Mouse (Mus musculus) embryonic facial prominence, embryonic 13.5 days (tissue): ENCODE data around the gene Terf2. TPM values are rescaled to one million over a fixed set of nuclear protein-coding genes. Genes with fewer than 3 reads are reported as not detected.
A peak's percentile ranks its signal among the peaks of the same experiment; 100 is the strongest.
"Not testable (repeated sequence)": the region's sequence is repeated elsewhere in the genome, so short reads cannot be mapped to it uniquely, and the experiment has no call there.

Source experiments
- ATAC-seq: fragments of 200-750 bp; cut with Nextera tagmentation; 2 replicates; pipeline ENCODE4 v1.8.0; 2017; ENCODE audit warnings: low read depth; ENCODE audit not compliant: insufficient number of reproducible peaks, insufficient read depth, low FRiP score, low TSS enrichment
- H3K27ac ChIP-seq: fragments of 300-500 bp; sonication (generic); 2 replicates; pipeline ENCODE4 v1.5.1; 2015; ENCODE audit warnings: moderate library complexity, mild to moderate bottlenecking, inconsistent platforms
- H3K27me3 ChIP-seq: fragments of 300-500 bp; sonication (generic); 2 replicates; pipeline ENCODE4 v1.6.1; 2015; ENCODE audit warnings: mild to moderate bottlenecking, inconsistent platforms
- H3K36me3 ChIP-seq: fragments of 300-500 bp; sonication (generic); 2 replicates; pipeline ENCODE4 v1.6.1; 2015; ENCODE audit warnings: mild to moderate bottlenecking, inconsistent platforms
- H3K4me1 ChIP-seq: fragments of 300-500 bp; sonication (generic); 2 replicates; pipeline ENCODE4 v1.6.1; 2015; ENCODE audit warnings: inconsistent platforms
- H3K4me2 ChIP-seq: fragments of 300-500 bp; sonication (generic); 2 replicates; pipeline ENCODE4 v1.6.1; 2015; ENCODE audit warnings: moderate library complexity, mild to moderate bottlenecking, inconsistent platforms
- H3K4me3 ChIP-seq: fragments of 300-500 bp; sonication (generic); 2 replicates; pipeline ENCODE4 v1.5.1; 2015; ENCODE audit warnings: mild to moderate bottlenecking, inconsistent platforms
- H3K9ac ChIP-seq: fragments of 300-500 bp; sonication (generic); 2 replicates; pipeline ENCODE4 v1.6.1; 2015; ENCODE audit warnings: mild to moderate bottlenecking, inconsistent platforms
- H3K9me3 ChIP-seq: fragments of 300-500 bp; sonication (generic); 2 replicates; pipeline ENCODE4 v1.6.1; 2016; ENCODE audit warnings: inconsistent platforms
- WGBS: fragments of 180-500 bp; shearing (Covaris S2); methylation state at CpG from one replicate; pipeline ENCODE4 v1.1.7; 2015; ENCODE audit warnings: mixed read lengths; 5-methylcytosine and 5-hydroxymethylcytosine counted together
- polyA plus RNA-seq: library from polyadenylated mRNA; unstranded; fragments of >200 nt; fragmentation: Nextera tagmentation; extraction: Ambion mirVana; gene quantifications from 2 replicates; pipeline ENCODE4 v1.2.1, GENCODE M21; 2015

Terf2 gene
- polyA plus RNA-seq, 1 experiment from 2014 or later: 24.7 TPM

GRCm38 (mm10) chr8:107113209-107113608, 16.9 kb upstream of the Terf2 start:
- no peak overlapping the region; the same call in 1 of the 2 replicates for H3K27ac ChIP-seq
- no peaks in the 10 kb centered on the region for H3K27me3 ChIP-seq
- no peak overlapping the region for H3K4me3 ChIP-seq
- H3K9me3 ChIP-seq: no peaks in the 10 kb centered on the region
- H3K36me3 ChIP-seq: no peaks in the 10 kb centered on the region
- 50% methylated on average over 4 of the region's 4 CpGs for WGBS
- H3K9ac ChIP-seq: no peak overlapping the region
- H3K4me2 ChIP-seq: no peak overlapping the region
- ATAC-seq: no peak
- H3K4me1 ChIP-seq: peaks cover 31% of the 10 kb centered on the region

GRCm38 (mm10) chr8:107111340-107112105, 15.2 kb upstream of the Terf2 start:
- H3K36me3 ChIP-seq: no peaks in the 10 kb centered on the region
- no peaks in the 10 kb centered on the region for H3K27me3 ChIP-seq
- H3K9ac ChIP-seq: no peak overlapping the region
- no peak overlapping the region for H3K4me2 ChIP-seq
- H3K27ac ChIP-seq: no peak overlapping the region
- 83% methylated on average over 10 of the region's 11 CpGs for WGBS
- H3K9me3 ChIP-seq: no peaks in the 10 kb centered on the region
- peaks cover 31% of the 10 kb centered on the region for H3K4me1 ChIP-seq
- ATAC-seq: no peak
- no peak overlapping the region for H3K4me3 ChIP-seq

DNA sequence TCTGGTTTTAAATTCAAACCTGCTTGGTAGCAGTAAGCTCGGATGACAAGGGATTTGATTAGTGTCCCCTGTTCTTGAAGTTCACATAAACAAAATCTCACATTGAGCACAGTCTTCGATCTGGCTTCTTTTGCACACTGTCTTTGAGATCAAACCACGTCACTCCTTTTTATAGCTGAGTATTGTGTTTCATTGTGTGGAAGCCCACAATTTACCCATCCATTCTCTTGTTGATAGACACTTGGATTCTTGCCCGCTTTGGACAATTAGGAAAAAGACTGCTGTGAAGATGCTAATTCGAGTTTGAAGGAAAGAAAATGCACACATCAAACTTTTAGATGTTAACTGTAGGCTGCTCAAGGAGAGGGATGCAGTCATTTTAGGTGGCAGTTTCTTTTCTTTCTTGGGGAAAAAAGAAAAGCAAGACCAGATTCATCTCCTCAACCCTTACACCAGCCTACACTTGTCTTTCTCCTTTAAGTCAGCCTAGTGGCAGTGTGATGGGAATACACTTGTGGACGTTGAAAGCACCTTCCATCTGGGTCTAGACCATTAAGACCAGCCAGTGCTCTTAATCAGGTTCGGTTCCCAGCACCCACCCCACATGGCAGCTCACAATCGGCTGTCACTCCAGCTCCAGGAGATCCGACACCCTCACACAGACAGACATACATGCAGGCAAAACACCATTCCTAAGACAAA, 14.4 kb upstream of the Terf2 start:
- WGBS: 67% methylated on average over 9 of the region's 9 CpGs
- Histone ChIP-seq H3K9me3 (no peaks in the 10 kb centered on the region), H3K27ac (no peak overlapping the region), H3K4me1 (peaks cover 28% of the 10 kb centered on the region), H3K4me2 (no peak overlapping the region), H3K36me3 (no peaks in the 10 kb centered on the region), H3K9ac (no peak overlapping the region), H3K4me3 (no peak overlapping the region), H3K27me3 (no peaks in the 10 kb centered on the region)
- no peak for ATAC-seq

DNA sequence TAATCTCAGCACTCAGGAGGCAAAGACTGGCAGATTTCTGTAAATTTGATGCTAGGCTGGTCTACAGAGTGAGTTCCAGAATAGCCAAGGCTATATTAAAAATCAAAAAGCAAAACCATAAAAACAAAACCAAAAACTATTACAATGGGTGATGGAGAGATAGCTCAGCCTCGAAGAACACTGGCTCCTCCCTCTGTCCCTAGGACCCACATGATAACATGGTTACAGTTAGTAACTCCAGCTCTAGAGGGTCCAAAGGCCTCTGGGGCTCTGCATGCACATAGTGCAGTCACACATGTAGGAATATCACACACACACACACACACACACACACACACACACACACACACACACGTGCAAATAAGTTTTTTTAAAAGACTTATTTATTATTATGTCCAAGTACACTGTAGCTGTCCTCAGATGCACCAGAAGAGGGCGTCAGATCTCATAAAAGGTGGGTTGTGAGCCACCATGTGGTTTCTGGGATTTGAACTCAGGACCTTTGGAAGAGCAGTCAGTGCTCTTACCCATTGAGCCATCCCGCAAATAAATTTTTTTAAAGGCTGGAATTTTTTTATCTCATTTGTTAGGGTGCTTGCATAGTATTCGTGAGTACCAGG, 13.6 kb upstream of the Terf2 start:
- Histone ChIP-seq H3K4me1 (peaks cover 24% of the 10 kb centered on the region), H3K9ac (no peak overlapping the region), H3K4me3 (no peak overlapping the region), H3K4me2 (no peak overlapping the region), H3K27me3 (no peaks in the 10 kb centered on the region), H3K27ac (no peak overlapping the region), H3K9me3 (no peaks in the 10 kb centered on the region), H3K36me3 (no peaks in the 10 kb centered on the region)
- WGBS: 76% methylated on average over 5 of the region's 5 CpGs
- no peak for ATAC-seq

DNA sequence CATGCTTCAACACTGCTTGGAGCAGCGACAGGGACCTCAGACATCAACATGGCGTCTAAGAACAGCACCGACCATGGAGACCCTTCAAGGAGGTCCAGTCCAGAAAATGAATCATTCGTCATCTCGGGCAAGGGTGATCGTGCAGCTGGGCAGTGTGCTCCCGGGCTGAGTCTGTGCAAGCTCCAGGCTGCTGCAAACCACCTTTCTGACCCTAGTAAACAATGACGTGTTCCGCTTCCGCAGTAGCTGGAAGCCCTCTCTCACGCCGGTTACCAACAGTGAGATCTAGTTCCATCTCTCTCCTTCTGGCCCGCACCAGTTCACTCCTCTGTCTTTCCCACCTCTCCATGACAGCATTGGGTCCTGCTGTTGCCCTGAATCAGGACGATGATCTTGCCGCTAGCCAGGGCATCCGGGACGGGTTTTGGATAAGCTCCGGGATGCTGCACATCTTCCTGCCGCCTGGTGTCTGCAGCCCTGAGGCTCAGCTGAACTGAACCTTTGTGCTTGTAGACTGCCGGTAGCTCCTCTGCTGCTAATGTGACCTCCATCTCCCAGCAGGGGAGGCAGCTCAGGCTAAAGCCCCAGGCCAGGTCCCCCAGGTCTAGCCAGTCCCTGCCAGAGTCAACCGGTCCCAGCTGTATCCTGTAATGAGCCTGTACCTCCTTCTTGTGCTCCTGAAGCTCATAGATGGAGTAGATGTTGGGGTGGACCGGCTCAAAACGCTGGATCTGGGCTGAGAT, 12.8 kb upstream of the Terf2 start:
- H3K27ac ChIP-seq: 0 out of 2 replicates have a peak overlapping the region, but pooled peaks have one; percentile 44
- 52% methylated on average over 23 of the region's 23 CpGs for WGBS

DNA sequence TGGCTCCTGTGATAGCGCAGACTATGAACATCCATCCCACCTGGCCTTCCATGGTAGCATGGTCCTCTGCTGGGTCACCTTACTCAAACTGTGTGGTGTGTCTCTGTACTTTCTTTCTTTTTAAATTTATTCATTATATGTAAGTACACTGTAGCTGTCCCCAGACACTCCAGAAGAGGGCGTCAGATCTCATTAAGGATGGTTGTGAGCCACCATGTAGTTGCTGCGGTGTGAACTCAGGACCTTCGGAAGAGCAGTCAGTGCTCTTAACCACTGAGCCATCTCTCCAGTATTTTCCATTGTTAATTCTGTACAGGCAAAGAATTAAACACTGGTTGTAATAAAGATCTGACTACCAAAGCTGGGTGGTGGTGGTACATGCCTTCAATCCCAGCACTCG, 11.7 kb upstream of the Terf2 start:
- H3K4me1 ChIP-seq: peaks cover 12% of the 10 kb centered on the region; the same call in 1 of the 2 replicates
- H3K27me3 ChIP-seq, H3K9me3 ChIP-seq, H3K4me2 ChIP-seq, H3K4me3 ChIP-seq, H3K9ac ChIP-seq, H3K36me3 ChIP-seq, H3K27ac ChIP-seq, ATAC-seq: not testable (repeated sequence)
- 94% methylated on average over 5 of the region's 5 CpGs for WGBS

More for the DNA sequence above, 12.8 kb upstream of the Terf2 start:
- H3K4me3 ChIP-seq: peak overlapping the region; percentile 12; the same call in 1 of the 2 replicates
- H3K9me3 ChIP-seq: no peaks in the 10 kb centered on the region
- H3K4me2 ChIP-seq: peak overlapping the region; percentile 27
- H3K9ac ChIP-seq: 0 out of 2 replicates have a peak overlapping the region, but pooled peaks have one; percentile 21
- peaks cover 17% of the 10 kb centered on the region for H3K4me1 ChIP-seq
- ATAC-seq: no peak
- H3K27me3 ChIP-seq: no peaks in the 10 kb centered on the region
- no peaks in the 10 kb centered on the region for H3K36me3 ChIP-seq

DNA sequence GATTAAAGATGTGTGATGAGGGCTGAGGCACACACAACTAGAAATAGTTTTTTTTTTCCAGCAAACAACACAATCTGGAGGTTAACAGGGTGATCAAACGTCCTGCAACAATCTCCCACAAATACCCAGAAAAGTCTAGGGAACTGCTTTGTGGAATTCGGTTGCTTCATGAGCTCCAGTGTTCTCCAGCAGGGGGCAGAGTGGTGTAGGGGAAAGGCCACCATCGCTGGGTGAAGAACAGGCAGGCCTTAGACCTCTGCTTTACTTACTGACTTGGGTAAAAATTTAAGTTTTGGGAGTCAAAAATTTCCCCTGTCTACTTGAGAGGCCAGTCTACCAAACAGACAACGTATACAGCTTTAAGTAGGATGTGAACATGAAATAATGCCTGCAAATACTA, 8.2 kb upstream of the Terf2 start:
- Histone ChIP-seq H3K27me3 (no peaks in the 10 kb centered on the region), H3K4me3 (no peak overlapping the region), H3K4me2 (no peak overlapping the region), H3K36me3 (no peaks in the 10 kb centered on the region), H3K27ac (no peak overlapping the region), H3K4me1 (0 out of 2 replicates have a peak, but pooled peaks cover 5% of the 10 kb centered on the region), H3K9ac (no peak overlapping the region), H3K9me3 (no peaks in the 10 kb centered on the region)
- WGBS: 10% methylated on average over 4 of the region's 4 CpGs
- ATAC-seq: no peak

- no peak overlapping the region for H3K27ac ChIP-seq
- no peak for ATAC-seq
- H3K9me3 ChIP-seq: no peaks in the 10 kb centered on the region
Observed at GRCm38 (mm10) chr8:107100635-107101034, 4.3 kb upstream of the Terf2 start.

DNA sequence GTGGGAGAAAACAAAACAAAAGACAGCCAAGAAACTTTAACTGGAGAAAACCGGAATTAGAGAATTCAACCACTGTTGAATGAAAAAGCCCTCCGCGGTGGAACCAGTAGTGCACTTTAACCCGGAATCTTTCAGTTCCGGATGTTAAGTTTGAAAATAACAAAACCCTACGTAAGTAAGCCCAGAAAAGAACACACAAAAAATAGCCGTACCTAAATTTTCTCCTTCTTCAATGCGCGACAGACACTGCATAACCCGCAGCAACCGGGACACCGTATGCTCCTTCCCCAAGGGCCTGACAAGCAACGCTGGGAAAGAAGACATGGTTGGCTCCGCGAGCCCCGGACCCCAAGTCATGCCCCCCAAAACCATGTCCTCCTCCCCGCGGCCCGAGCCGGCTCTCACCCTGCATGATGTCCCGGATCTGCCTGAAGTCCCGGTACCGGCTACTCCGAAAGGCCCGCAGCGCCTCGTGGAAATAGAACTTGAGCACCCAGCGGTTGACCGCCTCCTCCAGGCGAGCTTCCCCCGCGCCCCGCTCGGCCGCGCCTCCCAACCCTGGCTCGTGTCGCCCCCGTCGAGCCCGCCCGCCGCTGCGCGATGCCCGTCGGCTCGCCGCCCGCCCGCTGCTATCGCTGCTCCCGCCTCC, 506 bp downstream of the Terf2 start:
- H3K4me2 ChIP-seq: peak overlapping the region; percentile 64
- peak overlapping the region; percentile 75 for H3K4me3 ChIP-seq
- peak overlapping the region; percentile 93 for H3K27ac ChIP-seq
- H3K9me3 ChIP-seq: no peaks in the 10 kb centered on the region
- H3K4me1 ChIP-seq: peaks cover 20% of the 10 kb centered on the region
- under 1% methylated on average over 53 of the region's 53 CpGs for WGBS
- peak; percentile 63 for ATAC-seq
- H3K36me3 ChIP-seq: peaks cover 34% of the 10 kb centered on the region
- H3K27me3 ChIP-seq: no peaks in the 10 kb centered on the region
- H3K9ac ChIP-seq: peak overlapping the region; percentile 83

More at GRCm38 (mm10) chr8:107100635-107101034, 4.3 kb upstream of the Terf2 start:
- WGBS: 69% methylated on average over 2 of the region's 2 CpGs
- Histone ChIP-seq H3K4me3 (no peak overlapping the region), H3K27me3 (no peaks in the 10 kb centered on the region), H3K4me2 (no peak overlapping the region), H3K4me1 (peaks cover 4% of the 10 kb centered on the region; the same call in 1 of the 2 replicates), H3K9ac (no peak overlapping the region), H3K36me3 (no peaks in the 10 kb centered on the region)

DNA sequence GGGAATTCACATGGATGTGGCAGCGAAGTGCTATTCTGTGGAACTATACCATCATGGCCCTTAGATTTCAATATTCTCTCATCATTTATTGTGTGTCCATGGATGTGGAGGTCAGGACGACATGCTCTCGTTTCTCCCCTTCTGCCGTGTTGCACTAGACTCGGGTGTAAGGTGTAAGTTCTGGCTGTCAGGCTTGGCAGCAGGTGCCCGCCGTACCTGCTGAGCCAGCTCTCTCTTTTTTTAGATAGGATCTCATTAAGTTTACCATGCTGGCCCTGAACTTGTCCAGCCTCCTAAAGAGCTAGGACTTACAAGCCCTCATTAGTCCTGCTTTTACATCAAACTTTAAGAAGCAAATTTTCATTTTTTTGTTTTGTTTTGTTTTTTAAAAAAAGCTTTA, 5.8 kb downstream of the Terf2 start:
- no peak overlapping the region for H3K4me3 ChIP-seq
- ATAC-seq: no peak
- H3K36me3 ChIP-seq: peaks cover 84% of the 10 kb centered on the region
- H3K27ac ChIP-seq: no peak overlapping the region
- no peak overlapping the region for H3K9ac ChIP-seq
- no peaks in the 10 kb centered on the region for H3K9me3 ChIP-seq
- no peak overlapping the region for H3K4me2 ChIP-seq
- H3K4me1 ChIP-seq: peaks cover 17% of the 10 kb centered on the region
- WGBS: 93% methylated on average over 7 of the region's 7 CpGs
- H3K27me3 ChIP-seq: no peaks in the 10 kb centered on the region
